Comparison of ENCODE assay signal across 8 mouse cellular contexts in the genomic region with DNA sequence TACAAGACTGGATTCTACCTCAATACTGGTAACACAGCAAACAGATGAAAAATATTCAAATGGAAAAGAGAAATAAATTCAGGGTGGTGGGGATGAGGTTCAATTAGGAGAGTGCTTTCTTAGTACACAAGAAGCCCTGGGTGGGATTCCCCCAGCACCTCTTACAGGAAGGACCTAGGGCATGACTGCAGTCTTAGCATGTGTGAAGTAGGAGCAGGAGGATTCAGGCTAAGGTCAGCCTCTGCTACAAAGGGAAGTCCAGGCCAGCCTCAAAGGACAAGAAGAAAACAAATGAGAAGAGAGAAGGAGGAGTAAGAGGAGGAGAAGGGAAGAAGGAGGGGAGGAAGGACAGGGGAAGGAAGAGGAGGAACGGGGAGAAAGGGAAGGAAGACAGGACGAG. TPM values are rescaled to one million over a fixed set of nuclear protein-coding genes. Genes with fewer than 3 reads are reported as not detected.
DNase-seq lines count a peak whose midpoint lies in the region; ATAC-seq and TF ChIP-seq lines count a peak whose summit lies in the region.

No protein-coding gene starts in this region.

- no peak overlapping the region for H3K4me3 ChIP-seq in kidney, embryonic 14.5 days (ENCODE audit: low read length)
- no peak overlapping the region for H3K4me3 ChIP-seq in bone marrow macrophage, adult 2 months (ENCODE audit: insufficient read depth, low read length)
- no peak overlapping the region for H3K4me3 ChIP-seq in hindbrain, embryonic 12.5 days
- H3K4me3 ChIP-seq in midbrain, embryonic 14.5 days (replicated peaks; ENCODE audit: low read depth, low read length): no peak overlapping the region

- TF ChIP-seq CTCF in bone marrow macrophage, adult 2 months (IDR thresholded peaks at IDR 0.05; ENCODE audit: low read depth, low read length): no peak

- no peak overlapping the region for H3K4me2 ChIP-seq in kidney, embryonic 14.5 days (replicated peaks; ENCODE audit: low read depth, low read length)
- peak overlapping the region; percentile 53; the same call in 1 of the 2 replicates for H3K4me2 ChIP-seq in hindbrain, embryonic 12.5 days (replicated peaks)
- H3K4me2 ChIP-seq in midbrain, embryonic 14.5 days (ENCODE audit: low read length): no peak overlapping the region

- 23% methylated on average over 2 of the region's 2 CpGs for WGBS in kidney, embryonic 14.5 days
- WGBS in hindbrain, embryonic 12.5 days: 54% methylated on average over 2 of the region's 2 CpGs
- WGBS in midbrain, embryonic 14.5 days: 53% methylated on average over 2 of the region's 2 CpGs

- peak overlapping the region; percentile 31; the same call in 1 of the 2 replicates for H3K9ac ChIP-seq in kidney, embryonic 14.5 days (ENCODE audit: low read depth, low read length)
- H3K9ac ChIP-seq in hindbrain, embryonic 12.5 days: no peak overlapping the region
- no peak overlapping the region for H3K9ac ChIP-seq in midbrain, embryonic 14.5 days (replicated peaks; ENCODE audit: low read length)

- no peak for TF ChIP-seq POLR2A in bone marrow macrophage, adult 2 months (IDR thresholded peaks at IDR 0.05; ENCODE audit: borderline replicate concordance, low read depth, low read length)

- no peak for DNase-seq in kidney, postnatal 36 days
- no peak for DNase-seq in midbrain, embryonic 14.5 days
- DNase-seq in urinary bladder, adult 2 months (ENCODE audit: low spot score): no peak
- no peak for DNase-seq in retina, postnatal 1 day

- no peaks in the 10 kb centered on the region for H3K9me3 ChIP-seq in kidney, embryonic 14.5 days (ENCODE audit: control insufficient read depth, low read length)
- H3K9me3 ChIP-seq in hindbrain, embryonic 12.5 days (replicated peaks): no peaks in the 10 kb centered on the region
- no peaks in the 10 kb centered on the region for H3K9me3 ChIP-seq in midbrain, embryonic 14.5 days (ENCODE audit: control insufficient read depth, low read length)

- peak overlapping the region; percentile 38; the same call in 1 of the 2 replicates for H3K27ac ChIP-seq in kidney, embryonic 14.5 days (ENCODE audit: low read depth, low read length)
- peak overlapping the region; percentile 100 for H3K27ac ChIP-seq in bone marrow macrophage, adult 2 months (ENCODE audit: insufficient read depth, low read depth, low read length)
- peak overlapping the region; percentile 92 for H3K27ac ChIP-seq in hindbrain, embryonic 12.5 days
- H3K27ac ChIP-seq in midbrain, embryonic 14.5 days (replicated peaks; ENCODE audit: low read depth, low read length): peak overlapping the region; percentile 86; the same call in 1 of the 2 replicates

- peaks cover 22% of the 10 kb centered on the region for H3K4me1 ChIP-seq in kidney, embryonic 14.5 days (ENCODE audit: control insufficient read depth, insufficient read depth, low read length)
- H3K4me1 ChIP-seq in bone marrow macrophage, adult 2 months (ENCODE audit: control insufficient read depth, insufficient read depth, low read length): peaks cover 33% of the 10 kb centered on the region
- H3K4me1 ChIP-seq in hindbrain, embryonic 12.5 days: peaks cover 42% of the 10 kb centered on the region
- peaks cover 42% of the 10 kb centered on the region for H3K4me1 ChIP-seq in midbrain, embryonic 14.5 days (ENCODE audit: control insufficient read depth, insufficient read depth, low read length)

- no peak for ATAC-seq in kidney, embryonic 14.5 days (ENCODE audit: low FRiP score, low TSS enrichment)
- ATAC-seq in hindbrain, embryonic 12.5 days (ENCODE audit: low FRiP score): no peak
- ATAC-seq in midbrain, embryonic 14.5 days (ENCODE audit: low FRiP score, low TSS enrichment): no peak
- ATAC-seq in erythroid progenitor cell, adult 5-6 weeks (replicated peaks; ENCODE audit: low FRiP score, poor library complexity, severe bottlenecking): no peak

- no peaks in the 10 kb centered on the region for H3K27me3 ChIP-seq in kidney, embryonic 14.5 days (ENCODE audit: control insufficient read depth, insufficient read depth, low read length)
- no peaks in the 10 kb centered on the region for H3K27me3 ChIP-seq in hindbrain, embryonic 12.5 days
- H3K27me3 ChIP-seq in midbrain, embryonic 14.5 days (ENCODE audit: control insufficient read depth, insufficient read depth, low read length): no peaks in the 10 kb centered on the region

- H3K36me3 ChIP-seq in kidney, embryonic 14.5 days (ENCODE audit: control insufficient read depth, insufficient read depth, low read length): no peaks in the 10 kb centered on the region
- H3K36me3 ChIP-seq in hindbrain, embryonic 12.5 days: no peaks in the 10 kb centered on the region
- no peaks in the 10 kb centered on the region for H3K36me3 ChIP-seq in midbrain, embryonic 14.5 days (ENCODE audit: control insufficient read depth, insufficient read depth, low read length)

RNA-seq across cellular contexts. Expression of a gene that starts 54.8 kb away (rescaled TPM):
- polyA plus RNA-seq in kidney, embryonic 14.5 days (2014; fragmentation: Nextera tagmentation; extraction: Ambion mirVana): 43.7 and 70.9 TPM in 2 replicates
- polyA plus RNA-seq in bone marrow macrophage, adult 2 months (2012; ENCODE audit: insufficient read depth, insufficient read length, missing spikeins): 44.4 and 47.9 TPM in 2 replicates
- polyA plus RNA-seq in hindbrain, embryonic 12.5 days (2016; fragmentation: Nextera tagmentation; extraction: Ambion mirVana): 63.6 and 67.9 TPM in 2 replicates
- 35.9 and 49.8 TPM in 2 replicates for polyA plus RNA-seq in midbrain, embryonic 14.5 days (2014; fragmentation: Nextera tagmentation; extraction: Ambion mirVana)
- polyA plus RNA-seq in urinary bladder, adult 2 months (2012; rRNA removed): 25.6 and 27.3 TPM in 2 replicates
- total RNA-seq in erythroid progenitor cell, adult 5-6 weeks (2015; ENCODE audit: low replicate concordance): 63.1 and 106 TPM in 2 replicates
- 179 and 206 TPM in 2 replicates for total RNA-seq in erythroid progenitor cell, adult 5-6 weeks (2017; ENCODE audit: low replicate concordance)

Comparison
In these comparisons a context has a peak if more than half of its experiments do, and no peak if none do; other contexts are left out.
1. H3K27ac ChIP-seq: peak in every context shown above with its lines; median percentile 100 in bone marrow macrophage, adult 2 months; 92 in hindbrain, embryonic 12.5 days; 86 in midbrain, embryonic 14.5 days; 38 in kidney, embryonic 14.5 days.